Mouse (Mus musculus) embryonic fibroblast, embryonic 13.5 days (primary cell): ENCODE data around the gene Fxn.

Experiments
- CTCF ChIP-seq: IDR thresholded peaks from 2 replicates; pipeline ENCODE4 v1.5.1; 2011; ENCODE audit warnings: mild to moderate bottlenecking, control low read depth, low read length, moderate library complexity, borderline replicate concordance; ENCODE audit not compliant: insufficient read depth
- POLR2A ChIP-seq: IDR thresholded peaks from 2 replicates; pipeline ENCODE4 v1.6.1; 2011; ENCODE audit warnings: low read depth, mild to moderate bottlenecking, control low read depth, low read length, moderate library complexity

GRCm38 (mm10) chr19:24316060-24316725 lies 35.8 kb upstream of the Fxn start:
- TF ChIP-seq POLR2A (no peak), CTCF (no peak)
